In genomic region chr4:145219240-145219985, GRCm38 (mm10) we compare ENCODE assay signal across 9 mouse cellular contexts. TPM values are rescaled to one million over a fixed set of nuclear protein-coding genes. Genes with fewer than 3 reads are reported as not detected.
DNase-seq lines count a peak whose midpoint lies in the region; ATAC-seq lines count a peak whose summit lies in the region.
"Had no signal": no experiment of that assay in that cellular context is flagged by ENCODE, and none has a peak within 500 bp of the region (broad histone marks: within the 10 kb centered on the region; RNA-seq: fewer than 3 reads in every experiment).

No protein-coding gene starts in this region.

- peak; percentile 49 to 55 for DNase-seq in CD8-positive naive resting alpha-beta T cell, adult 2 months (ENCODE audit: low read depth in 2 of 2, low spot score in 2 of 2)
- DNase-seq in adipocyte (ENCODE audit: low spot score) = peak; percentile 47
- DNase-seq in liver, embryonic 13.5 days = no peak
- peak; percentile 54 to 85 for DNase-seq in spleen, postnatal 4 days (ENCODE audit: low spot score in 2 of 2)
- no peak for DNase-seq in left cerebral cortex, postnatal 25 days (ENCODE audit: low spot score in 2 of 2)

- no peak overlapping the region for H3K9ac ChIP-seq in kidney, embryonic 15.5 days
- H3K9ac ChIP-seq in kidney, embryonic 16.5 days (replicated peaks; ENCODE audit: low read length) = no peak overlapping the region
- no peak overlapping the region for H3K9ac ChIP-seq in liver, embryonic 13.5 days

- ATAC-seq in kidney, embryonic 15.5 days (replicated peaks; ENCODE audit: low FRiP score) = 0 out of 2 replicates have a peak, but pooled peaks have one; percentile 27
- no peak for ATAC-seq in kidney, embryonic 16.5 days (ENCODE audit: low FRiP score, low TSS enrichment)
- ATAC-seq in liver, embryonic 13.5 days (ENCODE audit: low read depth) = 0 out of 2 replicates have a peak, but pooled peaks have one; percentile 4
- ATAC-seq in erythroid progenitor cell, adult 5-6 weeks (replicated peaks; ENCODE audit: low FRiP score, poor library complexity, severe bottlenecking) = no peak

- no peaks in the 10 kb centered on the region for H3K36me3 ChIP-seq in kidney, embryonic 15.5 days
- H3K36me3 ChIP-seq in kidney, embryonic 16.5 days (ENCODE audit: insufficient read depth, low read length) = no peaks in the 10 kb centered on the region
- peaks cover 3% of the 10 kb centered on the region for H3K36me3 ChIP-seq in liver, embryonic 13.5 days

- 63% methylated on average over 15 of the region's 15 CpGs for WGBS in kidney, embryonic 15.5 days
- 67% methylated on average over 15 of the region's 15 CpGs for WGBS in kidney, embryonic 16.5 days
- 51% methylated on average over 15 of the region's 15 CpGs for WGBS in liver, embryonic 13.5 days (ENCODE audit: insufficient replicate concordance)

- H3K4me3 ChIP-seq in kidney, embryonic 15.5 days (replicated peaks) = no peak overlapping the region
- H3K4me3 ChIP-seq in kidney, embryonic 16.5 days (ENCODE audit: low read length) = no peak overlapping the region
- H3K4me3 ChIP-seq in liver, embryonic 13.5 days (replicated peaks) = no peak overlapping the region
- H3K4me3 ChIP-seq: myocyte had no signal

- intact Hi-C loops in left cerebral cortex, postnatal 25 days (cut with DNase I) = no loop called here

- H3K9me3 ChIP-seq in kidney, embryonic 15.5 days (replicated peaks) = no peaks in the 10 kb centered on the region
- no peaks in the 10 kb centered on the region for H3K9me3 ChIP-seq in kidney, embryonic 16.5 days (ENCODE audit: low read length)
- no peaks in the 10 kb centered on the region for H3K9me3 ChIP-seq in liver, embryonic 13.5 days (replicated peaks)

- no peak overlapping the region for H3K27ac ChIP-seq in kidney, embryonic 15.5 days
- H3K27ac ChIP-seq in kidney, embryonic 16.5 days (ENCODE audit: low read length) = no peak overlapping the region
- no peak overlapping the region; the same call in 1 of the 2 replicates for H3K27ac ChIP-seq in liver, embryonic 13.5 days

- H3K4me2 ChIP-seq in kidney, embryonic 15.5 days = no peak overlapping the region
- no peak overlapping the region for H3K4me2 ChIP-seq in kidney, embryonic 16.5 days (replicated peaks; ENCODE audit: low read depth, low read length)
- H3K4me2 ChIP-seq in liver, embryonic 13.5 days = no peak overlapping the region

- peaks cover 5% of the 10 kb centered on the region for H3K4me1 ChIP-seq in kidney, embryonic 15.5 days
- no peaks in the 10 kb centered on the region for H3K4me1 ChIP-seq in kidney, embryonic 16.5 days (ENCODE audit: insufficient read depth, low read length)
- peaks cover 35% of the 10 kb centered on the region for H3K4me1 ChIP-seq in liver, embryonic 13.5 days (replicated peaks)

- no peaks in the 10 kb centered on the region for H3K27me3 ChIP-seq in kidney, embryonic 15.5 days
- H3K27me3 ChIP-seq in kidney, embryonic 16.5 days (ENCODE audit: insufficient read depth, low read length) = no peaks in the 10 kb centered on the region
- H3K27me3 ChIP-seq in liver, embryonic 13.5 days = no peaks in the 10 kb centered on the region

RNA-seq across cellular contexts. Expression of gene Vps13d, which starts 24.6 kb away (rescaled TPM):
- polyA plus RNA-seq in kidney, embryonic 15.5 days (2015; fragmentation: Nextera tagmentation; extraction: Ambion mirVana) = 9.9 and 10.1 TPM in 2 replicates
- polyA plus RNA-seq in kidney, embryonic 16.5 days (2015; fragmentation: Nextera tagmentation; extraction: Ambion mirVana) = 10.5 and 10.6 TPM in 2 replicates
- 3.1 and 3.5 TPM in 2 replicates for polyA plus RNA-seq in liver, embryonic 13.5 days (2015; fragmentation: Nextera tagmentation; extraction: Ambion mirVana)
- total RNA-seq in erythroid progenitor cell, adult 5-6 weeks (2015; ENCODE audit: low replicate concordance) = 46.9 and 54.5 TPM in 2 replicates
- 65.3 and 66.2 TPM in 2 replicates for total RNA-seq in erythroid progenitor cell, adult 5-6 weeks (2017; ENCODE audit: low replicate concordance)
- total RNA-seq in left cerebral cortex, postnatal 25 days (2021) = 10 to 100 TPM; 57.4 to 59.6 TPM

RNA-seq across cellular contexts. Expression of gene Tnfrsf1b, which starts 27.3 kb away (rescaled TPM):
- 3.2 and 3.5 TPM in 2 replicates for polyA plus RNA-seq in kidney, embryonic 15.5 days (2015; fragmentation: Nextera tagmentation; extraction: Ambion mirVana)
- polyA plus RNA-seq in kidney, embryonic 16.5 days (2015; fragmentation: Nextera tagmentation; extraction: Ambion mirVana) = 3.4 and 3.7 TPM in 2 replicates
- 4.1 and 4.8 TPM in 2 replicates for polyA plus RNA-seq in liver, embryonic 13.5 days (2015; fragmentation: Nextera tagmentation; extraction: Ambion mirVana)
- 7.6 and 23.1 TPM in 2 replicates for total RNA-seq in erythroid progenitor cell, adult 5-6 weeks (2015; ENCODE audit: low replicate concordance)
- total RNA-seq in erythroid progenitor cell, adult 5-6 weeks (2017; ENCODE audit: low replicate concordance) = 6.3 and 8.2 TPM in 2 replicates
- total RNA-seq in left cerebral cortex, postnatal 25 days (2021) = 1 to 10 TPM; 2.0 to 2.6 TPM

Comparison
In these comparisons a context has a peak if more than half of its experiments do, and no peak if none do; other contexts are left out.
1. ATAC-seq: peak in kidney, embryonic 15.5 days (single experiment) and liver, embryonic 13.5 days (single experiment); none in kidney, embryonic 16.5 days (single experiment) and erythroid progenitor cell, adult 5-6 weeks (single experiment).
2. DNase-seq: peak in CD8-positive naive resting alpha-beta T cell, adult 2 months (2 of 2), adipocyte (single experiment) and spleen, postnatal 4 days (2 of 2); none in liver, embryonic 13.5 days (single experiment) and left cerebral cortex, postnatal 25 days (0 of 2).